Mouse (Mus musculus): ENCODE results near the gene Uba6.

Gene Uba6

DNA sequence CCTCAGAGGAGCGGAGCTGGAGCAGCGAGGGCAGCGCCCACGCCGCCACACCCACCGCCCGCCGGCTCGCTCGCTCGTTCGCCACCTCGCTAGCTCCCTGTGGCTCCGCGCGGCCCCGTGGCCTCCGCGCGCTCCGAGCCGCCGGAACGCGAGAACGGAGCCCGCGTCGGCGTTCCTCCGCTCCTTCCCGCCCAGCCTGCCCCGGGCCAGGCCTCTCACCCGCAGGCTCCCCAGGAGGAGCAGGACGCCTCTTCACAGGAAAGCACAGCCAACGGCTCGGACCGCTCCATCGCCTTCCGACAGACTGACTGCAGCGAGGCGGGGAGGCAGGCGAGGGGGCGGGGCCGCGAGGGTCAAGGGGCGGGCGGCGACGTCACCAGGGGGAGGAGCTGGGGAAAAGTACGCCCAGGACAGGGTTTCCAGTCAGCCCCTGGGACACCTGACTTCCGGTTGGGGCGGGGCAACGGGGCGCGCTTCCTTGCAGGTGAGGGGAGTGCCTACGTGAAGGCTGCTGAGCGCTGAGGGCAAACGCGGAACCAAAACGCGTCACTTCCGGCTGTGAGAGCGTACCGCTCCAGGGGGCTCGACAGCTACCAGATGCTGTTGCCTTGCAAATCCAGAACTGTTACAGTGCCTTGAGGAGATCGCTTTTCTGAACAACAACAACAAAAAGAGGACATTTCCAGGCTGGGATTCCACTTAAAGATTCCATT lies at the start of gene Uba6:
Gene Uba6 (minus strand): TSS at position 355 of the 713 bp plus-strand sequence.
- peak; percentile 97 to 98 for DNase-seq (ENCODE audit: low spot score in 2 of 2)

DNA sequence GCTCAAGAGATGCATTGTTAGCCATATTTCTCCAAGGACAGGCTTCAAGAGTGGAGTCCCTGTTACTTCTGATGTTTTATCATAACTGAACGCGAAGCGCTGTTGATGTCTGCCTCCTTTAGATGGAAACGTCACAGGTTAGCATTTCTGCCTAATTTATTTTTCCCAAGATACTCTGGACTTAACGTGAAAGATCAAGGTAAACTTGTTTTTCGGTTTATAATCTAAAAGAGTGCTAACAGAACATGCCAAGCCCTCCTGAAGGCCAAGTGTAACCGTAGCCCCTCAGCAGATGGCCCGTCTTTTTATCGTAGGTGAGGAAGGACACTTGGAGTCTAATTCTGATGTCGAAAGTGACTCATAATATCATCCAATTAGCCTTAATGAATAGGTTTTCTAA lies 25.2 kb upstream of the Uba6 start, which contains the start of gene Gnrhr:
Gene Gnrhr (minus strand): TSS at position 101 of the 400 bp plus-strand sequence.
- DNase-seq (ENCODE audit: low spot score in 2 of 2): no peak

DNA sequence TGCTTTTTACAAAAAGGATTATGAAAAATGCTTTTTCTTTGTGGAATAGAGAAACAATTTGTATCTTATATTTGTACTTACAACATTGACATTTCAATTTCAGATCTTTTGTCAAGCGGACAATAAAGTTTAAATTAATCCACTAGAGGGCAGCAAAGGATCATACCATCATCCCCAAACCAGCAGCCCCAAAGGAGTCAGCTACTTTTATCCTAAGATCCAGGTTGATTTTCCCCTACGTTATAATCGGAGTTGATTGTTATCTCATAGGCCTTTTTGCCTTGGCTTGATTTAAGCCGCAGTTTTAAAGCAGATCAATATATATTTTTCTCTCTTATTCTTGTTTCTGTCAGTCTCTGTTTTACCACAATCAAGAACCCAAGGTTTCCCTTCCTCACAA lies 18.8 kb upstream of the Uba6 start:
- DNase-seq (ENCODE audit: low spot score in 2 of 2): no peak

DNA sequence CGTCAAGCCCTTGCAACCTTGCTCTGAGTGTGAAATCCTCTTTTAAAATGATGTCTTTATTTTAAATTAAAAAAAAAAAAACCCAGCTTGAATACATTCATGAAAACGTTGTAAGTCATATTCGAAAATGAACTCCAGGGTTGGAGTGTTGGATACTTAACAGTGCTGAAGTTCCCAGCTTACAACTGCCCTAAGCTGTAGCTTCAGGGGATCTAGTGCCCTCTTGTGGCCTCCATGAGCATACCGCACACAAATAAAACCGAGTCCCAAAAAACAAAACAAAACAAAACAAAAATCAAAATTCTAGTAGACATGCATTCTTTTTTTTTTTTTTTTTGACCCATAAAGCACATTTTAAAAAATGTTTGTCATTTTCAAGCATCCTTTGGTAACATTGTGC lies 18.2 kb upstream of the Uba6 start:
- DNase-seq (ENCODE audit: low spot score in 2 of 2): no peak

DNA sequence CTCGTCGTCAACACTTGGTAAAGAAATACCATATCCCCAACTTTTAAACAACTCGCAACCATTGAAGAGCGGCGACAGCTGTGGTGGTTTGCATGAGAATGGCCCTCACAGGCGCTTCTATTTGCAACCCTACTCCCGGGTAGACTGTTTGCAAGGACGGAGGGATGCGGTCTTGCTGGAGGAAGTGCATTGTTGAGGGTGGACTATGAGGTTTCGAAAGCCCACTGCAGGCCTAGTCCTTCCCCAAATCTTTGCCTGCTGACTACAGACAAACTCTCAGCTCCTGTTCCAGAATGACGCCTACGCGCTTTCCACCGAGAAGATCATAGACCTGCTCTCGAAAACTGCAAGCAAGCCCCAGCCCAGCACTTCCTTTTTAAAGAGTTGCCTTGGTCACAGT lies 17.7 kb upstream of the Uba6 start:
- no peak for DNase-seq (ENCODE audit: low spot score in 2 of 2)

DNA sequence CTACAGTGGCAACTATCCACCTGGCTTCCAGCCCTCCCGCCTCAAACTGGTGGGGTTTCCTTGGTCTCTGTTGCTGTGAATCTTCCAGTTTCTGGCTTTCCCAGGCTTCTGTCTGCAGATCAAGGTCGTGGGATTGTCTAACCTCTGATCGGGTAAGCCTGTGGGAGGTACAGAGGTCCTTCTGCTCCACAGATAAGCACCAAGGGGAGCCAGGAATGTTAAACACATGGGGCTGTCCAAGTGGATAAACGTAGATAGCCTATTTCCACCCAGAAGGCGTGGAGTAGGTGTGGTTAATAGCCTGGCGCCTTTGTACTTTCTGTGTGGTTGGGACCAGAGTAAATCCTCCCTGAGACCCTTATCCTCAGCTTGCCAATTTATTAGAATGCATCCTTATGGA lies 14.8 kb upstream of the Uba6 start:
- DNase-seq (ENCODE audit: low spot score in 2 of 2): no peak

DNA sequence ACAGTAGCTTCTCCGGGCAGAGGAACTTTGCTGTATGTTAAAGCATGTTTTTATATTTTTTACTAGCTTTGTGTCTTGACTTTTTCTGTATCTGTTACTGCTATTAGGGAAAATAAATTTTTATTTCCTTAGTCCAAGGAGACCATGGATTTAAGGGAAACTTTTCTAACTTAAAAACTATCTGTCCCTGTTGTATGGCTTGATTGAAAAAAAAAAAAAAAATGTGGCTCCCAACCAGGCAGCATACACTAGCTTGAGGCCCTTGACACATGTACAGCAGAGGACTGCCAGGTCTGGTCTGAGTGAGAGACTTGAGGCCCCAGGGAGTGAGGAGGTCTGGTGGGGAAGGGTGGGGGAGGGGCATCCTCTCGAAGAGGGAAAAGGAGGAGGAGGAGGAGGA lies 1.2 kb upstream of the Uba6 start:
- DNase-seq (ENCODE audit: low spot score in 2 of 2): no peak

DNA sequence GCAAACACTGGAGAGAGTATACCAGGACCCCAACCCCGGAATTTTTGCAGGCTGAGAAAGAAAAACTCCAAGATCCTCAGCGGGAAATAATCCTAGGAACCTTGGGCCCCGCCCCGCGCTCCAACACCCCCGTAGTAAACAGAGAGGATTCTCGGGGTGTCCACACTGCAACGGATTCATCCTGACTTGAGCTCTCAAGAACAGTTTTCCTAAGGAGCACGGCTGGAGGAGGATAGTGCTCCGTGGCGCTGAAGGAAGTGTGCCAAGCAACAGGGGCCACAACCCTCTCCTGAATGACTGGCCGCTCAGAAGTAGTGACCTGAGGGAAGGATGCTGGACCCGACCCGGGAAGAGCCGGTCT lies 535 bp downstream of the Uba6 start:
- DNase-seq (ENCODE audit: low spot score in 2 of 2): no peak

DNA sequence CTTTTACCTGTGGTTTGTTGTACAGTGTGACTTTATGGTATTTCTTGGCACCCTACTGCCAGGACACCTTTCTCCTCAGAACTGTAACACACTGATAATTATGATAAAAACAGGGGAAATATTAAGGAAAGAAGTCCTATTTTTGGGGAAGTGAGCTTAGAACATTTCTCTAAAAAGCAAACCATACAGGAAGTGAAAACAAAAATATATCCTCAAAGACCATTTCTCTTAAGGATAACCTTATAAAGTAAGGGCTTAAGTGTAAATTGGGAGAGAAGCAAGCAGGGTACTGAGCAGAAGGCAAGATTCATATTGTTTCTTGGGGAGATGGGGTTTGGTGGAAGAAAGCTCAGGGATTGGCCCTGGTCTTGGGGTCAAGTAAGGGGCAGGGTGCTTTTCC lies 42.8 kb downstream of the Uba6 start:
- DNase-seq (ENCODE audit: low spot score in 2 of 2): no peak

DNA sequence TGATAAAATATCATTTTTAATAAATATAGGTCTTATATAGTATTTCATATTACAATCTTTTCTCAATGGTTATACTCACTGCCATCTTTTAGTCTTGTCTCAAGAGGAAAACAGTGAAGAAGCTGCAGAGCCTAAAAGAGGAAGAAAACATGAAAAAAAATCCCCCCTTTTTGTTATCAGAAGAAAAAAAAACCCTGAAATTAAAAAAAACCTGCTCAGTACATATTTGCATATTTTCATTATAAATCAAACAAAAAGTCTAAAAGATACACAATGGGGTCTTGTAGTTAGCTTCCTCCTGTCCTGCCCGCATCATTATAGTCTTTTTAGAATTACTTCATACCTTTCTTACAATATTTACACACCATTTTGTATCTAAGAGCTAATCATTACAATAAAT lies 43.9 kb downstream of the Uba6 start:
- DNase-seq (ENCODE audit: low spot score in 2 of 2): no peak

DNA sequence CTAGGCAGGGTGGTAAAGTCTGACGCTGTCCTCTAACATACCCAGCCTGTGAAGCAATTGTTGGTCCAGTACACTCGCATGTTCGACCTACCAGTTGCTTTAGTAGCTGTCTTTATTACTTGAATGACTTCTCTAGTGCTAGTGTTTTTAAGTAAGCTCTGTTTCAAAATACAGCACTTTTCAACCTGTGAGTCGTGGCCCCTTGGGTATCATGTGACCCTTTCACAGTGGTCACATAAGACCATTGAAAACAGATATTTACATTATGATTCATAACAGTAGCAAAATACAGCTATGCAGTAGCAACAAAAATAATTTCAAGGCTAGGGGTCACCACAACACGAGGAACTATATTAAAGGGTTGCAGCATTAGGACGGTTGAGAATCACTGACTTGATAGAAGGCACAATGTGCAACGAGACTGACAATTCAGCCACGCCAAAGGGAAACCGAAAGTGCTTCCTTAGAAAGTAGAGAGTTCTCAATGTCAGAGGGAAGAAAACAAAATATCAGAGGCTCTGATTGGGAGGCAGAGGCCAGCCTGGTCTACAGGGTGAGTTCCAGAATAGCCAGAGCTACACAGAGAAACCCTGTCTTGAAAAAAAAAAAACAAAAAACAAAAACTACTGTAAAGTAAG lies 54.0 kb downstream of the Uba6 start:
- no peak for DNase-seq (ENCODE audit: low spot score in 2 of 2)

DNA sequence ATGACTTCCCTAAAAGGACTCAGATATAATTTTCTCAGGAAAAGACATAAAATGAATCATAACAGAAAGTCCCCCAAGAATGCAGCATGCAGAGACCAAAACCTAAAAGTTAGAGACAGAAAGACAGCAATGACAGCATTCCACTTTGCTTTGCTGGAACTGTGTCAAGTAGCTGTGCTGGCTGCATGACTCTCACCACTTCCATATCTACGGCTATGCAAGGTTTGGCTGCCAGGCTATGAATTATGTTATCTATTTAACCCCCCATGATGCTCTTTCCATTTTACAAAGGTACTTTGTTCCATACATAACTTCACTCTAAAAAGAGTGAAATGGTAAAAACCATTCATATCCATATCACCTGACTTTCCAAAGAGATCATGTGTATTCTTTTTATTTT lies 58.6 kb downstream of the Uba6 start:
- DNase-seq (ENCODE audit: low spot score in 2 of 2): no peak

DNA sequence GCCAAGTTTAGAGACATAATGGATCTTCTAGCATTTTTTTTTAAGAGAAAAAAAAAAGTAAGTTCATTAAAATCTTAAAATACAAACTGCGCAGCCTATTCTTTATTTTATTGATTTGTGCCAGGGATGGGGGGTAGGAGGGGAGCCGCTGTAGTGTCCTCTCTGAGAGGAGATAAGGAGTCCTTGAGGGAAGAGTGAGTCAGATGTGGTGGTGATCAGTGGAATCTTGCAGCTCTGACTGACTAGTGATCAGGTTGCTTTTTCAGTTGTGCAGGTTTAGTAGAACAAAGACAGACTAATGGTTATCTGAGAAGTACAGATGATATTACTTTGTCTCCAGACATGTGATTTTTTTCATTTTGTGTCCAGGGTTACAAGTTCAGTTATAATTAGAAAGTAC lies 59.6 kb downstream of the Uba6 start:
- no peak for DNase-seq (ENCODE audit: low spot score in 2 of 2)

DNA sequence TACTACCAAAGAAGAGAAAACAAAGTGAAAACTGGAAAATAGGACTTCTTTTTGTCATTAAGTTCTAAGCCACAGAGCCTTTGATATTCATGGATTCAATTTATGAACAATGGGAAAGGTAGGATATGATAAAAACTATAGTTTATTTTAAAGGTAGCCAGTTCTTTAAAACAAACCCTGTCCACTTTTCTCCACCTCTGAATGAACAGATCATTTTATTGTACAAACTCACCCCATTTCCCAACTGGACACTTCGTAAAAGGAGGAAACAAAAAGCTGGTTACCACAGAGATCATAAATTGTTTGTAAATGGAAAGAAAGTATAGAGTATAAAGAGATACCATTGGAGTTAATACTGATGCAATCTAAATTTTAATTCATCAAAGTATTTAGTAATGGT lies 61.5 kb downstream of the Uba6 start:
- no peak for DNase-seq (ENCODE audit: low spot score in 2 of 2)

DNA sequence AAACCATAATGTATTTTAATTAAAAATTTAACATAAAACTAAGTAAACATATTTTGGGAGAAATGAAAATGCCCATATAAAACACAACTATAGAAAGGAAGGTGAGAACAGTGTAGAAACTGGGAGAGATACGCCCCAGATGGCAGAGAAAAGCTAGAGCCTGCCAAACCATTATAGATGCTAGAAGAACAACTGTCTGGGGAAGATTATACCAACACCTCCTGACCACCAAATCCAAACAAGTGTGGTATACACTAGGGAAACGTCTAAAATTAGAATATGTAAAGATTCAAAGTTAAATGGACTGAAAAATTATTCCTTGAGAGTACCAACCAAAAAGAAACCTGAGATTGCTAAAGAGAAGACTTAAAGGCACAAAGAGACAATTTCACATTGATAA lies 66.0 kb downstream of the Uba6 start:
- no peak for DNase-seq (ENCODE audit: low spot score in 2 of 2)

DNA sequence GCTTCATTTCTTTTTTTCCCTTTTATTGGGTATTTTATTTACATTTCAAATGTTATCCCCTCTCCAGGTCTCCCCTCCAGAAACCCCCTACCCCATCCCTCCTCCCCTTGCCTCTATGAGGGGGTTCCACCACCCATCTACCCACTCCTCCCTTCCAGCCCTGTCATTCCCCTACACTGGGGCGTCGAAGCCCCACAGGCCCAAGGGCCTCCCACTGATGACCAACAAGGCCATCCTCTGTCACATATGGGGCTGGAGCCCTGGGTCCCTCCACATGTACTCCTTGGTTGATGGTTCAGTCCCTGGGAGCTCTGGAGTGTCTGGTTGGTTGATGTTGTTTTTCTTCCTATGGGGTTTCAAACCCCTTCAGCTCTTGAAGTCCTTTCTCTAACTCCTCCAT lies 70.4 kb downstream of the Uba6 start:
- DNase-seq (ENCODE audit: low spot score in 2 of 2): no peak

DNA sequence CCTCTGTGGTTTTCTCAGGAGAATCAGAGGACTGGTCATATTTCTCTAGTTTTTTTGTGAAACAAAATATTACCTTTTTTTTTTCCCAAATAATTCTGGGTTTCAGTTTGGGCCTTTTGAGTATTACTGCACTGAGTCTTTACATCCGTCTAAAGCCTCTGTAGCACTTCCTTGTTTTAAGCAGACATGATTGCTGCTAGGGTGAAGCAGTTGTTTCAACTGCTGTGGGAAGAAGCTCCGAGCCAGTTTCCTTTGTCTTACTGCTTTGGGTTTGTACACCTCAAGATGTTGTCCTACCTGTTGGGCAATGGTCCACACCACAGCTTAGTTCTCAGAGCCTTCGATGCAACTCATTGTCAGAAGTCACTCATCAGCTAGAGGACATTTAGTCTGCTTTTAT lies 72.0 kb downstream of the Uba6 start:
- DNase-seq (ENCODE audit: low spot score in 2 of 2): no peak

DNA sequence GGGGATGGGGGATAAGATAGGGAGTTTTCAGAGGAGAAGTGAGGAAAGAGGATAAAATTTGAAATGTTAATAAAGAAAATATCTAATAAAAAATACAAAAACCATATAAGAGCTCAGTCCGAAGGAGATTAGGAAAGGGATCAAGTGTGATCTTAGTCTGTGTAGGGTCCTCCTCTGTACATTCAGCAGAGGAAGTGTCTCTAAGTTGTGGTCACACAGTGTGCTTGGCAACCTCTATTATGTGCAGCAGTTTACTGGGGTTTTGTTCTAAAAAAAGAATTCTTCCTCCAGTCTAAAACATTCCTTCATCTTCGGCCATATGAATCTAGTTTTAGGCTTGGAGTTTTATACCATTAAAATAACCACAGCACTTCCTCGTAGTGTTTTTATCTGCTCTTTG lies 73.6 kb downstream of the Uba6 start:
- DNase-seq (ENCODE audit: low spot score in 2 of 2): no peak

DNA sequence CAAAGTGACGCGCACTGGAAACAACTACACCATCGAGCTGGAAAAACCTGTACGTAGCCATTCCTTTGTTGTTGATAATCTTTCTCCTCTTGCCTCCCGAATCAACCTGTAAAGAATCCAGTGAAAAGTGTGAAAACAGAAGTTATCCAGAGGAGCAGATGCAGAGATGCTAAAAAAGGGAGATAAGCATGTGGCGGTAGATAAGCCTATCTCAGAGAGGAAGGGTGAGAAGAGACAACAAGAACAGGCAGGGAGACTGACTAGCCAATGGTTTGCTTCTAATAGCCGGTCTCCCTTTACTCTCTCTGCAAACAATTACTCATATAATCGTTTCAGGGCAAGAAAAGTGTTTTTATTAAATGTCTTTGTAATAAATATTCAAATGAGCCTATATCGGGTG lies 77.8 kb downstream of the Uba6 start:
- DNase-seq (ENCODE audit: low spot score in 2 of 2): no peak

DNA sequence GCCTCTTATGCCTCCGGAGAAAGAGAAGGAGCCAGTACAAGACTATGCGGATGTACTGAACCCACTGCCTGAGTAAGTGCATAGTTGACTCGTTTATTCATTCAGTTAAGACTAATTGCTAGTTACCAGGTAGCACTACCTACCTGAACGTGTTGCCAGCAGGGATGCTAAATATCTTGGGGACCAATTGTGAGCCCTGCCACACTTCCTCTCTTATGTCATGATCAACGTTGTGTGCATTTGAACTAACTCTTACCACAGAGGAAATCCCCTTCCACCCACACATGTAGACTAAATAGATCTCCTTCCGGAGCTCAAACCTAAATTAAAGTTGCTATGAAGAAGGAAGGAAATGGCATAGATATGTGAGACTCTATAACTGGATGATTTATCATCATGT lies 85.9 kb downstream of the Uba6 start:
- DNase-seq (ENCODE audit: low spot score in 2 of 2): no peak

DNA sequence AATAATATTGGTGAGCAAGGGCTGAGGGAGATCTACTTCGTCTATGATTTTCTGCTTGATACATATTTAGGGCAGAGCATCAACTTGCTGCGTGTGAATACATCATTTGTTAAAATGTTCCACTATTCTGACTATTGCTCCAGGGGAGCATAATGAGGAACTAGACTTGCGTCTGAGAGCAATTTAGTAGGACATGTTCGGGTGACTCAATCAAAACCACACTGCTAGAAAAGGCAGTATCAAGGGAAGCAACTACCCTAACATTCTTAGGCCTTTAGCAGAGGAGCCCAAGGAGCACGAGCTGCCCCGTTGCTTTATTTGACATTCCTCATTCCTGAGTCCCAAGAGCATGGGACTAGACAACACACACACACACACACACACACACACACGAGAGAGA lies 87.6 kb downstream of the Uba6 start:
- DNase-seq (ENCODE audit: low spot score in 2 of 2): no peak

DNA sequence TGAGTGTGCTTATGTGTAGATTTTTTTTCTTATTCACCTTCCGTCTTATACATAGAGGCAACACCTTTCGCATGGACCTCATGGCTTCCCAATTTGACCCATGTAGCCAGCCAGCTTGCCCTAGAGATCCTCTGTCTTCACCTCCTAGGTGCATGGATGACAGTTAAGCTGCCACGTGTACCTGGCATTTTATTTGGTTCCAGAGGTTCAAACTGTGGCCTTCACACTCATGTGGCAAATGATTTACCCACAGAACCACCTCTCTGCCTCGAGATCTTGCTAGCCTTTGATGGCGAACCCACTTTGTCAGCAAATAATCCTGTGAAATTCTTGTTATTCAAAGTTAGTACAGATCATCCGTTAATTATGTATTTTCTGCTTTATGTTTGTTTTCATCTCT lies 88.6 kb downstream of the Uba6 start:
- no peak for DNase-seq (ENCODE audit: low spot score in 2 of 2)

DNA sequence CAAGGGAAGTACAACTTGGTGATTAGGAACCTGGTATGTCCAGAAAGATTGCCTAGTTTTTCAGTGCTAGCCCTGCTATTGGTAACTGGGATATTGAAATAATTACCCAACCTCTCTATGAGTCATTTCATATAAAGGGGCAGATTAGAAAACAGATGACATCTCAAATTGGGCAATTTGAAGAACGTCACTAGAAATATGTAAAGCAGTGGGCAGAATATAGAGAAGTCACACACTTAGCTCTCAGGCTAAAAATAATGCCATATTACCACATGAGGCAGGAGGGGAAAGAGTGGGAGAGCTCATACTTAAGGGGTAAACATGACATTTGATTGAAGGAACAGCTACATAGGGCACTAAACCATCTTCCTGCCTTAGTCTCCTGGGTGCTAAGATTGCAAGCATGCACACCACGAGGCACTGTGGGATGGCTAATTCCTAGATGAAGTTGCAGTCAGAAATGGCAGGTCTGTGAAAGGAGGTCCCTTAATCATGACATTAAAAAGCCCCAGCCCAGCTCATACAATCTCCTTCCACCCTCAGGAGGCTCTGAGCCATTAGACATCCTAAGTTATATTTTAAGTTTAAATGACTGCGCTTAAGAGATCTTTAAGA lies 93.8 kb downstream of the Uba6 start:
- no peak for DNase-seq (ENCODE audit: low spot score in 2 of 2)

Data from urinary bladder, postnatal 4 days (tissue).